Mouse (Mus musculus) ES-E14 (cell line): Measurements from ENCODE around the gene Sdc1. TPM values are rescaled to one million over a fixed set of nuclear protein-coding genes. Genes with fewer than 3 reads are reported as not detected.

ENCODE experiments used
- DNase-seq: peaks from one replicate; pipeline ENCODE4 v3.0.0-alpha.2; 2013; ENCODE audit warnings: low read depth, low spot score
- H3K27ac ChIP-seq: 2 replicates; pipeline ENCODE4 v1.5.1; 2012; ENCODE audit warnings: low read depth, mild to moderate bottlenecking, low read length, moderate library complexity, mixed read lengths; ENCODE audit not compliant: poor library complexity, insufficient read depth, severe bottlenecking
- H3K36me3 ChIP-seq: 2 replicates; pipeline ENCODE4 v1.6.1; 2012; ENCODE audit warnings: mild to moderate bottlenecking, low read length, moderate library complexity, mixed read lengths; ENCODE audit not compliant: control insufficient read depth, poor library complexity, insufficient read depth, severe bottlenecking
- H3K4me1 ChIP-seq, 2 experiments: fragments of 150-350 bp in 1 of 2; sonication (generic) in 1 of 2; 2 replicates each; pipeline ENCODE4 v1.6.1; 2012; ENCODE audit warnings: low read length in 2 of 2, mild to moderate bottlenecking in 1 of 2, mixed read lengths in 1 of 2; ENCODE audit not compliant: control insufficient read depth in 2 of 2, insufficient read depth in 2 of 2, poor library complexity in 1 of 2
- H3K4me3 ChIP-seq, 2 experiments: fragments of 150-350 bp in 1 of 2; sonication (generic) in 1 of 2; 2 replicates each; pipeline ENCODE4 v1.5.1; 2012; ENCODE audit warnings: low read length in 2 of 2, low read depth in 1 of 2, mild to moderate bottlenecking in 1 of 2, mixed read lengths in 1 of 2; ENCODE audit not compliant: insufficient read depth in 1 of 2, poor library complexity in 1 of 2, severe bottlenecking in 1 of 2
- H3K9ac ChIP-seq: 2 replicates; pipeline ENCODE4 v1.6.1; 2012; ENCODE audit warnings: low read depth, mild to moderate bottlenecking, low read length, mixed read lengths; ENCODE audit not compliant: poor library complexity, insufficient read depth, severe bottlenecking
- H3K9me3 ChIP-seq: fragments of 150-350 bp; sonication (generic); 2 replicates; pipeline ENCODE4 v1.6.1; 2012; ENCODE audit warnings: low read depth, mild to moderate bottlenecking, low read length; ENCODE audit not compliant: control insufficient read depth, insufficient read depth
- CHD2 ChIP-seq: IDR thresholded peaks from 2 replicates; pipeline ENCODE4 v1.6.1; 2014; ENCODE audit warnings: mild to moderate bottlenecking, low read depth, low read length, inconsistent platforms
- HCFC1 ChIP-seq: IDR thresholded peaks from 2 replicates; pipeline ENCODE4 v1.6.1; 2012; ENCODE audit warnings: low read length, inconsistent platforms, borderline replicate concordance; ENCODE audit not compliant: insufficient read depth
- MAFK ChIP-seq: IDR thresholded peaks from 2 replicates; pipeline ENCODE4 v1.6.1; 2014; ENCODE audit warnings: mild to moderate bottlenecking, low read depth, low read length, inconsistent platforms; ENCODE audit not compliant: insufficient read depth
- ZC3H11A ChIP-seq: IDR thresholded peaks from 2 replicates; pipeline ENCODE4 v1.6.1; 2012; ENCODE audit warnings: low read depth, mild to moderate bottlenecking, inconsistent platforms, low read length, borderline replicate concordance
- ZNF384 ChIP-seq: IDR thresholded peaks from 2 replicates; pipeline ENCODE4 v1.6.1; 2012; ENCODE audit warnings: low read depth, low read length, inconsistent platforms
- in situ Hi-C, 2 experiments: fragments of 600-800 bp; cut with MboI; formaldehyde crosslinking; loops; one replicate each; pipeline ENCODE4 v1.15.1; 2025; ENCODE audit warnings: low sequenced_read_pairs in 2 of 2, inconsistent platforms in 1 of 2; ENCODE audit not compliant: unreplicated experiment in 2 of 2
- total RNA-seq: library from RNA; depleted of rRNA; stranded (reverse); fragments of 300-350 nt; gene quantifications from 2 replicates; pipeline ENCODE4 v1.2.3, GENCODE M21; 2012

The Sdc1 gene
- total RNA-seq, 1 experiment, result 70.7 TPM

GRCm38 (mm10) chr12:8782565-8782964, 11.4 kb downstream of the Sdc1 start:
- Histone ChIP-seq H3K27ac (no peak overlapping the region), H3K4me3 (no peak overlapping the region), H3K36me3 (no peaks in the 10 kb centered on the region), H3K9ac (no peak overlapping the region), H3K9me3 (no peaks in the 10 kb centered on the region), H3K4me1 (peaks cover 0 to 9% of the 10 kb centered on the region in 2 experiments; a peak in 1 of 4 replicates)
- in situ Hi-C loops, result no loop called here
- TF ChIP-seq ZC3H11A, result no peak
- TF ChIP-seq HCFC1, result no peak
- TF ChIP-seq MAFK, result no peak
- TF ChIP-seq CHD2, result no peak
- TF ChIP-seq ZNF384, result no peak
- DNase-seq, result no peak

- TF ChIP-seq CHD2 (no peak), ZNF384 (no peak), MAFK (no peak), ZC3H11A (no peak)
- H3K4me3 ChIP-seq, result no peak overlapping the region
- H3K27ac ChIP-seq, result no peak overlapping the region
- no peaks in the 10 kb centered on the region for H3K9me3 ChIP-seq
- H3K36me3 ChIP-seq, result no peaks in the 10 kb centered on the region
- no peak for DNase-seq
- H3K9ac ChIP-seq, result no peak overlapping the region
- peaks cover 0 to 9% of the 10 kb centered on the region in 2 experiments; a peak in 1 of 4 replicates for H3K4me1 ChIP-seq
- in situ Hi-C loops, result no loop called here
Measured at GRCm38 (mm10) chr12:8784189-8784588, 13.1 kb downstream of the Sdc1 start.

- Histone ChIP-seq H3K9me3 (no peaks in the 10 kb centered on the region), H3K9ac (no peak overlapping the region), H3K27ac (no peak overlapping the region), H3K4me3 (no peak overlapping the region), H3K36me3 (peaks cover 16% of the 10 kb centered on the region), H3K4me1 (peaks cover 0 to 9% of the 10 kb centered on the region in 2 experiments; a peak in 1 of 4 replicates)
- in situ Hi-C loops, result no loop called here
- TF ChIP-seq ZNF384 (no peak), ZC3H11A (no peak), HCFC1 (no peak), MAFK (no peak), CHD2 (no peak)
- DNase-seq, result no peak
Measured at GRCm38 (mm10) chr12:8786476-8786875, 15.4 kb downstream of the Sdc1 start.

DNA sequence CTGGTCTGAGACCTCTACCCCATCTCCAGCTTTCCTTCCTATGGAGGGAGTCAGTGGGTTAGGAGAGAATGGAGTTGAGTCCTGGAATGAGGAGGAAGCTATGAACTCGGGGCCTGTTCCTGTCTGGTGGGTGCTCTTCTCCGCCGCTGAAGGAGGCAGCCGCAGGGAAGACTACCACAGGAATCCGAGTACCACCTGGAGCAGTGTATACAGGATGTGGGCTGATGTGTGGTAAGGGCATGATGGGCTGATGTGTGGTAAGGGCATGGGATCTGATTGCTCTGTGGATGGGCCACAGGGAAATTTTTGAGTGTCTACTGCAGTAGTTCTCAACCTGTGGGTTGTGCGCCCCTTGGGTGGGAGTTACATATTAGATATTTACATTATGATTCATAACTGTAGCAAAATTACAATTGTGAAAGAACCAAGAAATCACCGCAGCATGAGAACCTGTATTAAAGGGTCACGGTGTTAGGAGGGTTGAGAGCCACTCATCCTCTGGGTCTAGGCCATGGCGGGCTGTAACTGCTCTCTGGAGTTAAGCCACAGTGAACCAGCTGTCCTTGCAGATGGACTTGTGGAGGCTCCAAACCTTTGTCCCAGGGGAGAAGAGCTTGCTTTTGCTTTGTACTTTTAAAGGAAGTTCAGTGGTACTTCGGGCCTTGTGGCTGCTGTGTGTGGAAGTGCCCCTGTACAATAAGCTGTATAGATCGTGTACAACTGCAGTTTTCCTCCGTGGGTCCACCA, 16.0 kb downstream of the Sdc1 start:
- DNase-seq, result no peak
- H3K27ac ChIP-seq, result no peak overlapping the region
- no peaks in the 10 kb centered on the region for H3K9me3 ChIP-seq
- in situ Hi-C loops, result no loop called here
- no peak overlapping the region for H3K4me3 ChIP-seq
- TF ChIP-seq ZNF384 (no peak), ZC3H11A (no peak), MAFK (no peak), CHD2 (no peak), HCFC1 (no peak)
- no peak overlapping the region for H3K9ac ChIP-seq
- peaks cover 22% of the 10 kb centered on the region for H3K36me3 ChIP-seq
- H3K4me1 ChIP-seq, result peaks cover 0 to 7% of the 10 kb centered on the region in 2 experiments; a peak in 1 of 4 replicates
